Mouse (Mus musculus): ENCODE measurements at regions not wholly inside any gene's neighbourhood (a gene's known extent, or its start where the extent isn't known, plus 50 kb on each side); places are given as distances from the start of the nearest gene placed in this dataset.
A peak's percentile ranks its signal among the peaks of the same experiment; 100 is the strongest.

GRCm38 (mm10) chr2:72541246-72541645 lies 65.3 kb downstream of the Cdca7 start:
- no peak overlapping the region for H3K27ac ChIP-seq
- WGBS, result 58% methylated on average over 5 of the region's 5 CpGs
- no peak for ATAC-seq (ENCODE audit: borderline replicate concordance, extremely low read depth, low FRiP score, low TSS enrichment)
- H3K4me1 ChIP-seq, result peaks cover 1% of the 10 kb centered on the region
- no peak overlapping the region for H3K4me3 ChIP-seq
- no peak overlapping the region for H3K9ac ChIP-seq
- H3K36me3 ChIP-seq, result no peaks in the 10 kb centered on the region
- no peaks in the 10 kb centered on the region for H3K9me3 ChIP-seq
- no peak overlapping the region for H3K4me2 ChIP-seq
- no peaks in the 10 kb centered on the region for H3K27me3 ChIP-seq

GRCm38 (mm10) chr2:72545453-72545852 lies 69.5 kb downstream of the Cdca7 start:
- no peaks in the 10 kb centered on the region for H3K27me3 ChIP-seq
- WGBS, result 91% methylated on average over 1 of the region's 1 CpGs
- peaks cover 13% of the 10 kb centered on the region for H3K4me1 ChIP-seq
- no peaks in the 10 kb centered on the region for H3K36me3 ChIP-seq
- no peak overlapping the region for H3K4me3 ChIP-seq
- H3K4me2 ChIP-seq, result no peak overlapping the region
- H3K9me3 ChIP-seq, result no peaks in the 10 kb centered on the region
- H3K27ac ChIP-seq, result no peak overlapping the region
- no peak for ATAC-seq (ENCODE audit: borderline replicate concordance, extremely low read depth, low FRiP score, low TSS enrichment)
- no peak overlapping the region for H3K9ac ChIP-seq

- WGBS, result 41% methylated on average over 5 of the region's 5 CpGs
- no peak overlapping the region for H3K4me2 ChIP-seq
- no peak overlapping the region for H3K9ac ChIP-seq
- no peaks in the 10 kb centered on the region for H3K36me3 ChIP-seq
- H3K4me3 ChIP-seq, result no peak overlapping the region
- H3K4me1 ChIP-seq, result peaks cover 13% of the 10 kb centered on the region
- H3K9me3 ChIP-seq, result no peaks in the 10 kb centered on the region
- peak overlapping the region; percentile 32 for H3K27ac ChIP-seq
- no peaks in the 10 kb centered on the region for H3K27me3 ChIP-seq
- peak; percentile 42; the same call in 1 of the 2 replicates for ATAC-seq (ENCODE audit: borderline replicate concordance, extremely low read depth, low FRiP score, low TSS enrichment)
Measured at GRCm38 (mm10) chr2:72546476-72546875, 70.5 kb downstream of the Cdca7 start.

- H3K4me2 ChIP-seq, result no peak overlapping the region
- H3K9me3 ChIP-seq, result no peaks in the 10 kb centered on the region
- H3K36me3 ChIP-seq, result no peaks in the 10 kb centered on the region
- H3K27me3 ChIP-seq, result no peaks in the 10 kb centered on the region
- H3K27ac ChIP-seq, result peak overlapping the region; percentile 32
- H3K9ac ChIP-seq, result no peak overlapping the region
- H3K4me1 ChIP-seq, result peaks cover 13% of the 10 kb centered on the region
- ATAC-seq (ENCODE audit: borderline replicate concordance, extremely low read depth, low FRiP score, low TSS enrichment), result no peak
- 16% methylated on average over 4 of the region's 4 CpGs for WGBS
- no peak overlapping the region for H3K4me3 ChIP-seq
Measured at GRCm38 (mm10) chr2:72546963-72547362, 71.0 kb downstream of the Cdca7 start.

DNA sequence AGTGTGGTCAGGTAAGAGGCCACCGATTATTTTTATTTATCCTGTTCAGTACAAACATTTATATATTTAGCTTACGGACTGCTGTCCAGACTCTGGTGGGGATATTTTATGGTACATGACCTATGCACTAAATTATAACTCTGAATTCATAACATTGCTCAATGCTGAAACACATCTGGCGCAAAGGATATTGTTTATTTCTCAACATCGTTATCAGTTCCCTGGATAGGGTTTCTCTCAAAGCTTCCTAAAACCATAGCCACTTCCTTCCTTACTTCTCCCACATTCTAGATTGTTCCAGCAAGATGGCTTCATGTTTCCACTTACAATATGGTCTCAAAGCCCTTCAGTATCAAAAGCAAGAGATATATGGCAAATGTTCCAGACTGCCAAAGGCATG lies 75.3 kb downstream of the Cdca7 start:
- Histone ChIP-seq H3K27ac (no peak overlapping the region), H3K4me1 (peaks cover 18% of the 10 kb centered on the region), H3K27me3 (no peaks in the 10 kb centered on the region), H3K4me3 (no peak overlapping the region), H3K4me2 (no peak overlapping the region), H3K36me3 (no peaks in the 10 kb centered on the region), H3K9me3 (no peaks in the 10 kb centered on the region), H3K9ac (no peak overlapping the region)
- ATAC-seq (ENCODE audit: borderline replicate concordance, extremely low read depth, low FRiP score, low TSS enrichment), result no peak
- 55% methylated on average over 4 of the region's 4 CpGs for WGBS

DNA sequence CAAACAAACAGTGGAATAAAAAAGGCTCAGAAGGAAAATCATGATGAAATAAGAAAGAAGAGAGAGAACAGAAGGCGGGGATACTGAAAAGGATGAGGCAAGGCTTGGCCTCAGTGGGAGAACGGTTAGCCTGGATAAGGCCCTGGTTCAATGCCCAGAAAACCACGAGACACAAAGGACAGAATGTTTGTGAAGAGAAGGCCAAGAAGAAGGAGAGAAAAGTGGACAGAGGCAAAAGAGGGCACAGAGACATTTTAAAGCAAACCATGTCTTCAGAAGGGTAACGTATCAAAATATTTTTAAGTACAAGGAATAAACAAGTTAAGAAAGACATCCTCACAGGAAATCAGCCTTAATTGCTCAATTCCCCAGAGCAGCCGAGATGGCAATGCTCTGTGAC lies 78.6 kb downstream of the Cdca7 start:
- H3K9ac ChIP-seq, result no peak overlapping the region
- no peak overlapping the region for H3K4me3 ChIP-seq
- H3K4me1 ChIP-seq, result peaks cover 17% of the 10 kb centered on the region
- H3K27ac ChIP-seq, result no peak overlapping the region
- 51% methylated on average over 5 of the region's 5 CpGs for WGBS
- H3K9me3 ChIP-seq, result no peaks in the 10 kb centered on the region
- no peak for ATAC-seq (ENCODE audit: borderline replicate concordance, extremely low read depth, low FRiP score, low TSS enrichment)
- H3K36me3 ChIP-seq, result no peaks in the 10 kb centered on the region
- no peak overlapping the region for H3K4me2 ChIP-seq
- H3K27me3 ChIP-seq, result no peaks in the 10 kb centered on the region

- Histone ChIP-seq H3K4me1 (peaks cover 17% of the 10 kb centered on the region), H3K27me3 (no peaks in the 10 kb centered on the region), H3K9ac (no peak overlapping the region), H3K27ac (no peak overlapping the region), H3K4me3 (no peak overlapping the region), H3K4me2 (no peak overlapping the region), H3K9me3 (no peaks in the 10 kb centered on the region), H3K36me3 (no peaks in the 10 kb centered on the region)
- 84% methylated on average over 4 of the region's 4 CpGs for WGBS
- no peak for ATAC-seq (ENCODE audit: borderline replicate concordance, extremely low read depth, low FRiP score, low TSS enrichment)
Measured at GRCm38 (mm10) chr2:72555116-72555515, 79.2 kb downstream of the Cdca7 start.

GRCm38 (mm10) chr2:72555556-72555955 lies 79.6 kb downstream of the Cdca7 start:
- H3K4me1 ChIP-seq, result peaks cover 17% of the 10 kb centered on the region
- no peak overlapping the region for H3K4me2 ChIP-seq
- ATAC-seq (ENCODE audit: borderline replicate concordance, extremely low read depth, low FRiP score, low TSS enrichment), result no peak
- H3K27ac ChIP-seq, result no peak overlapping the region
- no peak overlapping the region for H3K9ac ChIP-seq
- 44% methylated on average over 6 of the region's 6 CpGs for WGBS
- no peaks in the 10 kb centered on the region for H3K9me3 ChIP-seq
- no peaks in the 10 kb centered on the region for H3K27me3 ChIP-seq
- H3K4me3 ChIP-seq, result no peak overlapping the region
- H3K36me3 ChIP-seq, result no peaks in the 10 kb centered on the region

GRCm38 (mm10) chr2:72556064-72556821 lies 80.3 kb downstream of the Cdca7 start:
- H3K27ac ChIP-seq, result no peak overlapping the region
- 61% methylated on average over 8 of the region's 8 CpGs for WGBS
- H3K9me3 ChIP-seq, result no peaks in the 10 kb centered on the region
- peaks cover 17% of the 10 kb centered on the region for H3K4me1 ChIP-seq
- no peak overlapping the region for H3K4me2 ChIP-seq
- no peaks in the 10 kb centered on the region for H3K36me3 ChIP-seq
- no peak overlapping the region for H3K9ac ChIP-seq
- ATAC-seq (ENCODE audit: borderline replicate concordance, extremely low read depth, low FRiP score, low TSS enrichment), result no peak
- H3K4me3 ChIP-seq, result no peak overlapping the region
- no peaks in the 10 kb centered on the region for H3K27me3 ChIP-seq

- Histone ChIP-seq H3K4me2 (peak overlapping the region; percentile 9; the same call in 1 of the 2 replicates), H3K4me3 (no peak overlapping the region), H3K27me3 (no peaks in the 10 kb centered on the region), H3K9me3 (no peaks in the 10 kb centered on the region), H3K36me3 (no peaks in the 10 kb centered on the region), H3K4me1 (peaks cover 17% of the 10 kb centered on the region), H3K9ac (no peak overlapping the region), H3K27ac (peak overlapping the region; percentile 56; the same call in 1 of the 2 replicates)
- no peak for ATAC-seq (ENCODE audit: borderline replicate concordance, extremely low read depth, low FRiP score, low TSS enrichment)
- 22% methylated on average over 3 of the region's 3 CpGs for WGBS
Measured at GRCm38 (mm10) chr2:72557161-72557560, 81.2 kb downstream of the Cdca7 start.

DNA sequence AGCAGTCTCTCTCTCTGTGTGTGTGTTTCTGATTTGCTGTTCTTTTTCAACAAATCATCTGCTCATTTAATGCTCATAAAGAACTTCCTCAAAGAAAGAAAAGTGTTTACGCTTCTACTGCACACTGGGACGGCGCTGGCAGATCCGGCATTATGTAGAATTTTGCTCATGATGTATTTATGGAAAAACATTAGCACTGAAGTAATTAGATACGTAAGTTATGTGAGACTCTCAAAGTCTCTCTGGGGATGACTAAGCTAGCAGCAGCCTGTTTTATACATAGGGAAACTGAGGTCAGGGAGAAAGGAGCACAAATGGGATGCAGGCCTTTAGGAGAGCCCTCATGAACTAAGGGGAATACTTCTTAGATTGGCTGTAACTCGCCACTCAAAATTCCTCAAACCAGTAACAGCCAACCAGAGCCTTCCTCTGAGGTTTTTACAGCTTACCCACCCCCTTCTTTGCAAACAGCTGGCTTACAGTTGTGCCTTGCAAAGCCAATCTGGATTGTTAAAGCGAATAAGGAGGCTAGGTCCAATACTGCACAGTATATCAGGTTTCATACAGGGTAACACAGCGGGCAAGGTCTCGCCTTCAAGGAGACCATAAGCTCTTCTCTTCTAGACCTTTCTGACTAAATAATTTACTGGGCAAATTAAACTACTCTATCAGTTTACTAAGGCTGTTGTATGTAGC lies 81.8 kb downstream of the Cdca7 start:
- peaks cover 17% of the 10 kb centered on the region for H3K4me1 ChIP-seq
- peak overlapping the region; percentile 56; the same call in 1 of the 2 replicates for H3K27ac ChIP-seq
- H3K9me3 ChIP-seq, result no peaks in the 10 kb centered on the region
- no peak overlapping the region for H3K9ac ChIP-seq
- 46% methylated on average over 9 of the region's 9 CpGs for WGBS
- H3K4me3 ChIP-seq, result no peak overlapping the region
- no peaks in the 10 kb centered on the region for H3K27me3 ChIP-seq
- H3K36me3 ChIP-seq, result no peaks in the 10 kb centered on the region
- ATAC-seq (ENCODE audit: borderline replicate concordance, extremely low read depth, low FRiP score, low TSS enrichment), result peak; percentile 20; the same call in 1 of the 2 replicates
- H3K4me2 ChIP-seq, result peak overlapping the region; percentile 9; the same call in 1 of the 2 replicates

GRCm38 (mm10) chr2:72561383-72561782 lies 85.4 kb downstream of the Cdca7 start:
- no peaks in the 10 kb centered on the region for H3K36me3 ChIP-seq
- H3K4me1 ChIP-seq, result peaks cover 11% of the 10 kb centered on the region
- no peak overlapping the region for H3K27ac ChIP-seq
- no peak overlapping the region for H3K4me2 ChIP-seq
- no peaks in the 10 kb centered on the region for H3K27me3 ChIP-seq
- H3K4me3 ChIP-seq, result no peak overlapping the region
- H3K9me3 ChIP-seq, result no peaks in the 10 kb centered on the region
- ATAC-seq (ENCODE audit: borderline replicate concordance, extremely low read depth, low FRiP score, low TSS enrichment), result no peak
- 87% methylated on average over 5 of the region's 5 CpGs for WGBS
- H3K9ac ChIP-seq, result no peak overlapping the region
